Mouse (Mus musculus) MEL (cell line): ENCODE results near the gene Pgam1. TPM values are rescaled to one million over a fixed set of nuclear protein-coding genes. Genes with fewer than 3 reads are reported as not detected.

Source experiments
- DNase-seq: peaks from one replicate; pipeline ENCODE4 v3.0.0; 2011; ENCODE audit warnings: low read depth, low spot score
- H3K27ac ChIP-seq: 2 replicates; pipeline ENCODE4 v1.5.1; 2012; ENCODE audit warnings: low read depth, mild to moderate bottlenecking, control low read depth, low read length, moderate library complexity; ENCODE audit not compliant: control insufficient read depth
- H3K27me3 ChIP-seq, 2 experiments: fragments of 150-350 bp in 1 of 2; sonication (generic) in 1 of 2; 2 replicates each; pipeline ENCODE4 v1.6.1; 2012; ENCODE audit warnings: low read length in 2 of 2, mild to moderate bottlenecking in 2 of 2, improper control_type of control experiment in 1 of 2, moderate library complexity in 1 of 2; ENCODE audit not compliant: insufficient read depth in 2 of 2, control insufficient read depth in 1 of 2
- H3K36me3 ChIP-seq, 2 experiments: 2 replicates each; pipeline ENCODE4 v1.6.1; 2012 to 2014; ENCODE audit warnings: low read length in 2 of 2, improper control_type of control experiment in 1 of 2, inconsistent platforms in 1 of 2, mild to moderate bottlenecking in 1 of 2; ENCODE audit not compliant: insufficient read depth in 2 of 2, control insufficient read depth in 1 of 2
- H3K4me1 ChIP-seq, 2 experiments: fragments of 150-350 bp in 1 of 2; sonication (generic) in 1 of 2; 2 replicates each; pipeline ENCODE4 v1.6.1; 2012; ENCODE audit warnings: low read length in 2 of 2, improper control_type of control experiment in 1 of 2, mild to moderate bottlenecking in 1 of 2; ENCODE audit not compliant: insufficient read depth in 2 of 2, control insufficient read depth in 1 of 2
- H3K4me3 ChIP-seq, 2 experiments: fragments of 150-350 bp in 1 of 2; sonication (generic) in 1 of 2; 2 replicates each; pipeline ENCODE4 v1.5.1; 2012; ENCODE audit warnings: low read depth in 2 of 2, low read length in 2 of 2, mild to moderate bottlenecking in 2 of 2, moderate library complexity in 2 of 2, control low read depth in 1 of 2, improper control_type of control experiment in 1 of 2; ENCODE audit not compliant: control insufficient read depth in 1 of 2, insufficient read depth in 1 of 2
- H3K79me2 ChIP-seq: 2 replicates; pipeline ENCODE4 v1.6.1; 2012; ENCODE audit warnings: mild to moderate bottlenecking, low read length, moderate library complexity; ENCODE audit not compliant: control insufficient read depth, poor library complexity, insufficient read depth
- H3K9ac ChIP-seq: 2 replicates; pipeline ENCODE4 v1.6.1; 2012; ENCODE audit warnings: low read depth, mild to moderate bottlenecking, control low read depth, low read length, moderate library complexity; ENCODE audit not compliant: control insufficient read depth, poor library complexity, severe bottlenecking
- H3K9me3 ChIP-seq: fragments of 150-350 bp; sonication (generic); replicated peaks from 2 replicates; pipeline ENCODE4 v1.6.1; 2012; ENCODE audit warnings: mild to moderate bottlenecking, low read length, improper control_type of control experiment, moderate library complexity; ENCODE audit not compliant: insufficient read depth
- CHD1 ChIP-seq: IDR thresholded peaks from 2 replicates; pipeline ENCODE4 v1.6.1; 2012; ENCODE audit warnings: low read depth, mild to moderate bottlenecking, inconsistent platforms, low read length, improper control_type of control experiment
- CHD2 ChIP-seq: IDR thresholded peaks from 2 replicates; pipeline ENCODE4 v1.6.1; 2011; ENCODE audit warnings: low read length, improper control_type of control experiment
- GABPA ChIP-seq: IDR thresholded peaks from 2 replicates; pipeline ENCODE4 v1.6.1; 2012; ENCODE audit warnings: low read depth, mild to moderate bottlenecking, inconsistent platforms, low read length, improper control_type of control experiment, moderate library complexity
- GATA1 ChIP-seq: IDR thresholded peaks from 2 replicates; pipeline ENCODE4 v1.6.1; 2011; ENCODE audit warnings: low read depth, low read length, improper control_type of control experiment
- HCFC1 ChIP-seq: IDR thresholded peaks from 2 replicates; pipeline ENCODE4 v1.6.1; 2012; ENCODE audit warnings: low read depth, mild to moderate bottlenecking, inconsistent platforms, low read length, improper control_type of control experiment, moderate library complexity
- KAT2A ChIP-seq: conservative IDR thresholded peaks from 2 replicates; pipeline ENCODE4 v1.6.1; 2012; ENCODE audit warnings: low read depth, low read length, improper control_type of control experiment, inconsistent platforms
- MAFK ChIP-seq: IDR thresholded peaks from 2 replicates; pipeline ENCODE4 v1.6.1; 2011; ENCODE audit warnings: low read depth, mild to moderate bottlenecking, low read length, improper control_type of control experiment, borderline replicate concordance
- MAX ChIP-seq: IDR thresholded peaks from 2 replicates; pipeline ENCODE4 v1.6.1; 2011; ENCODE audit warnings: low read length, improper control_type of control experiment
- MEF2A ChIP-seq: IDR thresholded peaks from 2 replicates; pipeline ENCODE4 v1.6.1; 2014; ENCODE audit warnings: low read depth, mild to moderate bottlenecking, inconsistent platforms, low read length, improper control_type of control experiment; ENCODE audit not compliant: poor library complexity, insufficient replicate concordance, severe bottlenecking; ENCODE audit errors: extremely low read depth
- MXI1 ChIP-seq: IDR thresholded peaks from 2 replicates; pipeline ENCODE4 v1.6.1; 2011; ENCODE audit warnings: mild to moderate bottlenecking, low read depth, low read length, improper control_type of control experiment
- MYB ChIP-seq: IDR thresholded peaks from 2 replicates; pipeline ENCODE4 v1.6.1; 2011; ENCODE audit warnings: mild to moderate bottlenecking, low read depth, low read length, improper control_type of control experiment
- MYC ChIP-seq: IDR thresholded peaks from 2 replicates; pipeline ENCODE4 v1.6.1; 2011; ENCODE audit warnings: low read depth, mild to moderate bottlenecking, low read length, improper control_type of control experiment, moderate library complexity
- NELFE ChIP-seq: IDR thresholded peaks from 2 replicates; pipeline ENCODE4 v1.6.1; 2011; ENCODE audit warnings: low read depth, low read length, improper control_type of control experiment
- RCOR1 ChIP-seq: IDR thresholded peaks from 2 replicates; pipeline ENCODE4 v1.6.1; 2012; ENCODE audit warnings: low read depth, mild to moderate bottlenecking, inconsistent platforms, low read length, improper control_type of control experiment
- SIN3A ChIP-seq: IDR thresholded peaks from 2 replicates; pipeline ENCODE4 v1.6.1; 2012; ENCODE audit warnings: low read length, improper control_type of control experiment, inconsistent platforms
- TBP ChIP-seq: IDR thresholded peaks from 2 replicates; pipeline ENCODE4 v1.8.0; 2011; ENCODE audit warnings: low read depth, low read length, improper control_type of control experiment
- TCF12 ChIP-seq: IDR thresholded peaks from 2 replicates; pipeline ENCODE4 v1.6.1; 2014; ENCODE audit warnings: low read depth, mild to moderate bottlenecking, inconsistent platforms, low read length, improper control_type of control experiment, moderate library complexity
- UBTF ChIP-seq: IDR thresholded peaks from 2 replicates; pipeline ENCODE4 v1.6.1; 2012; ENCODE audit warnings: low read depth, mild to moderate bottlenecking, inconsistent platforms, low read length, improper control_type of control experiment, moderate library complexity, borderline replicate concordance; ENCODE audit not compliant: insufficient read depth
- USF1 ChIP-seq: IDR thresholded peaks from 2 replicates; pipeline ENCODE4 v1.6.1; 2014; ENCODE audit warnings: low read depth, mild to moderate bottlenecking, inconsistent platforms, low read length, improper control_type of control experiment, moderate library complexity
- USF2 ChIP-seq, 2 experiments: IDR thresholded peaks; 2 replicates each; pipeline ENCODE4 v1.6.1; 2011 to 2012; ENCODE audit warnings: improper control_type of control experiment in 2 of 2, low read length in 2 of 2, borderline replicate concordance in 1 of 2, inconsistent platforms in 1 of 2, low read depth in 1 of 2, mild to moderate bottlenecking in 1 of 2; ENCODE audit not compliant: insufficient read depth in 1 of 2
- ZMIZ1 ChIP-seq: IDR thresholded peaks from 2 replicates; pipeline ENCODE4 v1.6.1; 2012; ENCODE audit warnings: low read depth, mild to moderate bottlenecking, inconsistent platforms, low read length, improper control_type of control experiment, moderate library complexity
- ZNF384 ChIP-seq: IDR thresholded peaks from 2 replicates; pipeline ENCODE4 v1.6.1; 2012; ENCODE audit warnings: low read depth, mild to moderate bottlenecking, inconsistent platforms, low read length, improper control_type of control experiment
- polyA plus RNA-seq, 2 experiments: library from polyadenylated mRNA; stranded (reverse) in 1 of 2; unstranded in 1 of 2; fragments of >175 nt in 1 of 2; fragments of >200 nt in 1 of 2; gene quantifications; 2 replicates each; pipeline versions ENCODE4 v1.2.1 to v1.2.4; 2012; ENCODE audit warnings: low replicate concordance in 2 of 2, low read depth in 1 of 2; ENCODE audit not compliant: insufficient read length in 2 of 2, insufficient read depth in 1 of 2, missing spikeins in 1 of 2
- total RNA-seq: library from RNA; depleted of rRNA; stranded (reverse); fragments of 300-350 nt; gene quantifications from 2 replicates; pipeline ENCODE4 v1.2.3, GENCODE M21; 2012

Gene Pgam1
- total and polyA plus RNA-seq, 3 experiments: 220 to 756 (median 267) TPM

DNA sequence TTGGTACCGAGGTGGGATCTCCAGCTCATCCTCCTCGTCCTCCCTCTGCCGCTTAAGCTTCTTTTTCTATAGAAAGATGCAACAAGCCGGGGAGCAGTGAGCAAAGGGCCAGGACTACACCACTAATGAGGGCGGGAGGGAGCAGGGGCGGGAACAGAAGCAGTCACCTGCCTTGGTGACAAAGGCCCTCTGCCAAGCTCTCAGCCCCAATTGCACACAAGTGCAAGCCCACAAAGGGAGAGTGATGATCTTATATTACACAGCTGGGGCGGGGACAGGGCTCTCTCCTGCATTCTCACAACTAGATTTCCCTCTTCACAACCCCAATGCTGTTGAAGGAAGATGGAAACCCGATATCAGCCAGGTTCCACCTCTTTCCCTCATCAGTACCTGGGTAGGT lies 45.0 kb upstream of the Pgam1 start:
- TF ChIP-seq TBP: no peak
- no peak for TF ChIP-seq ZMIZ1
- no peak for TF ChIP-seq MAFK
- no peak for TF ChIP-seq GATA1
- TF ChIP-seq, all 39 proteins: peak for 0
- no peak overlapping the region for H3K9ac ChIP-seq
- no peak overlapping the region for H3K4me3 ChIP-seq
- H3K9me3 ChIP-seq: no peaks in the 10 kb centered on the region
- H3K79me2 ChIP-seq: no peaks in the 10 kb centered on the region
- H3K27ac ChIP-seq: no peak overlapping the region
- no peak for DNase-seq
- peaks cover 0 to 34% of the 10 kb centered on the region in 2 experiments; a peak in 2 of 4 replicates for H3K36me3 ChIP-seq
- no peaks in the 10 kb centered on the region for H3K4me1 ChIP-seq
- H3K27me3 ChIP-seq: no peaks in the 10 kb centered on the region

DNA sequence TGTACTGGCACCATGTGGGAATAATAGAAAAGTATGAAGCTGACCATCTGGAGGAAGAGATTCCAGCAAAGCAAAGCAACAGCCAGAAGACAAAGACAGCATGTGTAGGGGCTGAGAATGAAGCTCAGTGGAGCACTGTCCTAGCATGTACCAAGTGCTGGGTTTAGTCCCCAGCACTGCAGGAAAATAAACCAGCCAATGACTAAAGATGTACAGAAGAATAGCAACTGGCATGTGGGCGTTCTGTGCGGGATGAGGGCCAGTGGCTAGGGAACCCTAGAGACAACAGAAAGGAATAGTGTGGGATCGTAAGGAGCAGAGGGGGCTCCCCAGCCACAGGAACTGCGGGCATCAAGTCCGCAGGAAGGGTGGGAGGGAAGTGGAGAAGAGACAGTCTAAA lies 42.4 kb upstream of the Pgam1 start:
- no peak overlapping the region for H3K27ac ChIP-seq
- no peaks in the 10 kb centered on the region for H3K79me2 ChIP-seq
- no peaks in the 10 kb centered on the region for H3K4me1 ChIP-seq
- H3K4me3 ChIP-seq: no peak overlapping the region
- no peak overlapping the region for H3K9ac ChIP-seq
- no peaks in the 10 kb centered on the region for H3K9me3 ChIP-seq
- DNase-seq: no peak
- peaks cover 0 to 34% of the 10 kb centered on the region in 2 experiments; a peak in 2 of 4 replicates for H3K36me3 ChIP-seq
- TF ChIP-seq SIN3A (no peak), USF1 (no peak), UBTF (no peak), MAX (no peak), GABPA (no peak), KAT2A (no peak), MAFK (no peak), MYB (no peak), RCOR1 (no peak), NELFE (no peak), MXI1 (no peak), CHD2 (no peak), HCFC1 (no peak), USF2 (IDR thresholded peaks at IDR 0.05; ENCODE audit: borderline replicate concordance in 1 of 2, insufficient read depth in 1 of 2, low read depth in 1 of 2, low read length in 2 of 2) (no peak), TCF12 (no peak), ZNF384 (no peak), CHD1 (no peak), TBP (no peak), MYC (no peak), MEF2A (no peak)
- H3K27me3 ChIP-seq: no peaks in the 10 kb centered on the region
